Mouse (Mus musculus): ENCODE results near the gene Slc2a6.
A peak's percentile ranks its signal among the peaks of the same experiment; 100 is the strongest.

Gene Slc2a6

DNA sequence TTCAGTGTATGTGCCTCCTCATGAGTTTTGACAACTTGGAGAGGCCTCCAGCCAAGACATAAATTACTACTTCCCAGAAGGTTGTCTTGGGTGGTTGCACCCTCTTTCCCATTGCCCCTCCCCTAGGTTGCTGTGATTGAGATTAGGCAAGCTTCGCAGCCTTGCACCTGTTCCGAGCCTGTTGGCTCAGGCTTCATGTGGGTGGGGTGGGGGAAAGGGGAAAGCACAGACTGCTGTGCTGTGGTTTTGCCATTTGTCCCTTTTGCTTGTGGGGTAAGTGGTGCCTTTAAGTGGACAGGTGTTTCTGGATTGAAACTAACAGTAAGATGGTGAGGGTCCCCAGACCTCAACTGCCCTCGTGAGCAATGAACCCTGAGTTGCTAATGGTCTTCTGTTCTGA lies 8.2 kb upstream of the Slc2a6 start:
- DNase-seq (ENCODE audit: extremely low spot score, low spot score), result no peak

DNA sequence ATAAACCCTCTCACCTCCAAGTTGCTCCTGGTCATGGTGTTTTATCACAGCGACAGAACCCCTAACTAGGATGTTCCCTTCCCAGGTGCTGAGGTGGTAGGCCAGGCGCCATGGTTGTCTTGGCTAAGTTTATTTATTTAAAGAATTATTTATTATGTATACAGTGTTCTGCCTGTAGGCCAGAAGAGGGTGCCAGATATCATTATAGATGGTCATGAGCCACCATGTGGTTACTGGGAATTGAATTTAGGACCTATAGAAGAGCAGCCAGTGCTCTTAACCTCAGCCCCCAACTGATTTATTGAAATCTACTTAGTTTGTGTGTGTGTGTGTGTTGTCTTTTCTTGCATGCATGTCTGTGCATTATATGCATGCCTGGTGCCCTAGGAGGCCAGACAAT lies 4.6 kb upstream of the Slc2a6 start:
- DNase-seq (ENCODE audit: extremely low spot score, low spot score), result no peak

GRCm38 (mm10) chr2:27028437-27029015 lies 728 bp upstream of the Slc2a6 start:
- DNase-seq (ENCODE audit: extremely low spot score, low spot score), result no peak

- DNase-seq (ENCODE audit: extremely low spot score, low spot score), result no peak
These were observed 761 bp downstream of the Slc2a6 start for GRCm38 (mm10) chr2:27026857-27027617.

DNA sequence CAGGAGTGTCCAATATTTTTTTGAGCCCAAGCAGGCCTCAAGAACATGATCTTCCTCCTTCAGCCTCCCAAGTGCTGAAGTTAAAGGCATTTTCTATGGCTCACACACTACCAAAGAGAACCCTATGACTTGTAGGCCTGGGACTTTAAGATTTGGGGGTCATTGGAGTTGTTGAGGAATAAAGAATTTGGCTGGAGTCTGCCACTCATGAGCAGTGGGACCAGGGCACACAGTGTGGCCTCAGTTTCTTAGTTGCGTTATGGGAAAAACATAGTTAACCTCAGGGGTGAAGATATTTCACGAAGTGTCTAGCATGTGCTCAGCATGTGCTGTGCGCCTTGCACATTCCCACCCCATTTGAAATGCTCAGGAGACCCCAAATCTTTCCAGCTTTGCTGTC lies 1.5 kb downstream of the Slc2a6 start:
- no peak for DNase-seq (ENCODE audit: extremely low spot score, low spot score)

GRCm38 (mm10) chr2:27025545-27025944 lies 2.3 kb downstream of the Slc2a6 start:
- DNase-seq (ENCODE audit: extremely low spot score, low spot score), result no peak

- no peak for DNase-seq (ENCODE audit: extremely low spot score, low spot score)
These were observed 3.7 kb downstream of the Slc2a6 start for GRCm38 (mm10) chr2:27024136-27024535.

GRCm38 (mm10) chr2:27022612-27023011 lies 5.2 kb downstream of the Slc2a6 start:
- DNase-seq (ENCODE audit: extremely low spot score, low spot score), result no peak

- no peak for DNase-seq (ENCODE audit: extremely low spot score, low spot score)
These were observed 6.7 kb downstream of the Slc2a6 start for GRCm38 (mm10) chr2:27021103-27021502.

GRCm38 (mm10) chr2:27019530-27019929 lies 8.3 kb downstream of the Slc2a6 start:
- no peak for DNase-seq (ENCODE audit: extremely low spot score, low spot score)

GRCm38 (mm10) chr2:27017802-27018201 lies 10.0 kb downstream of the Slc2a6 start:
- DNase-seq (ENCODE audit: extremely low spot score, low spot score), result peak; percentile 69

DNA sequence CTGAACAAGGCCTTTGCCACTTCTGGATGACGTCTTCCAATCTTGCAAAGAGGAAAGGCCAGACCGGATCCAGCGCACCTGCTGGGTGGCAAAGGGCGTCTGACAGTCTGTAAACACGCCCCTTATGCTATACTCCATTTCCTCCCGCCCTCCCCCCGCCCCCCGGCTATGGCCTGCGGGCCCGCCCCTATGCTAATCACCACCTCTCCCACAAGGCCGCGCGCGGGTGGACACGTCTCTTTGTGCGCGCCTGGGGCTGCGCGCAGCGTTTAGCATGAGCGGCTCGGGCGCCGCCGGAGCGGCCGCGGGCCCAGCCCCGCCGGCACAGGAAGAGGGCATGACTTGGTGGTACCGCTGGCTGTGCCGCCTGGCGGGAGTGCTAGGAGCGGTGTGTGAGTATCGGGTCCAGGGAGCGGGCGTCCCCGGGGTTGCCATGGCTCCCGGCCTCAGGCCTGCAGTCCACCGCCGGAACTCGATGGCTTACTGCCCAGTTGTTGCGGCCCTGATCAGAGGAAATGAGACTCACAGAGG lies 18.0 kb downstream of the Slc2a6 start, which contains the start of gene Cacfd1:
Gene Cacfd1 (plus strand): TSS at position 213 of the 531 bp plus-strand sequence.
- peak; percentile 92 for DNase-seq (ENCODE audit: extremely low spot score, low spot score)

- DNase-seq (ENCODE audit: extremely low spot score, low spot score), result no peak
These were observed 20.1 kb downstream of the Slc2a6 start for GRCm38 (mm10) chr2:27007701-27008100.

GRCm38 (mm10) chr2:27006255-27006654 lies 21.5 kb downstream of the Slc2a6 start:
- DNase-seq (ENCODE audit: extremely low spot score, low spot score), result no peak

DNA sequence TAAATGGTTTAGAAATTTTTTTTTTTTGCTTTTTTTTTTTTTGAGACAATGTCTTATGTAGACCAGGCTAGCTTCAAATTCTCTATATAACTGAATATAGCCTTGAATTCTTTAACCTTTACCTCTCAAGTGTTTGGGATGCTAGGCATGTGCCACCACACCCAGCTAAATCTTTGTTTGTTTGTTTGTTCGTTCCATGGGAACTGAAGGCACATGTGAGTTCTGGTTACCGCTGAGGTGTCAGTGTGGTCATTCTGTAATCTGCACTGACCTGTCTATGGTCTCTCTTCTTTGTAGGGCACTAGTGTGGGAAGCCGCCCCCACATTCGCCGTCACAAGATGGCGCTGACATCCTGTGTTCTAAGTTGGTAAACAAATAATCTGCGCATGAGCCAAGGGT lies 29.8 kb downstream of the Slc2a6 start:
- no peak for DNase-seq (ENCODE audit: extremely low spot score, low spot score)

DNA sequence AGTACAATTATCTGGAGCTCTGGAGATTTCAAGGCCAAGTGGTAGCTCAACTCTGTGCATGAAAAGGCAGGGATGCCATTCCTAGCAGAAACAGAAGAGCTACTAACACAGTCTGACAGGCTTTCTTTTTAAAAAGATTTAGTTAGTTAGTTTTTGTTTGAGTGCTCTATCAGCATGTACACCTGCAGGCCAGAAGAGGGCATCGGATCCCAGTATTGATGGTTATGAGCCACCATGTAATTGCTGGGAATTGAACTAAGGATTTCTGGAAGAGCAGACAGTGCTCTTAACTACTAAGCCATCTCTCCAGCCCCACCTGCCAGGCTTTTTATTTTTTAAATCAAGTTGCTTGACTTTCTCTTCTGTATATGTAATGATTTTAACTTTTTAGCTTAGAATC lies 30.3 kb downstream of the Slc2a6 start:
- DNase-seq (ENCODE audit: extremely low spot score, low spot score), result no peak

GRCm38 (mm10) chr2:26993936-26994335 lies 33.9 kb downstream of the Slc2a6 start:
- DNase-seq (ENCODE audit: extremely low spot score, low spot score), result no peak

DNA sequence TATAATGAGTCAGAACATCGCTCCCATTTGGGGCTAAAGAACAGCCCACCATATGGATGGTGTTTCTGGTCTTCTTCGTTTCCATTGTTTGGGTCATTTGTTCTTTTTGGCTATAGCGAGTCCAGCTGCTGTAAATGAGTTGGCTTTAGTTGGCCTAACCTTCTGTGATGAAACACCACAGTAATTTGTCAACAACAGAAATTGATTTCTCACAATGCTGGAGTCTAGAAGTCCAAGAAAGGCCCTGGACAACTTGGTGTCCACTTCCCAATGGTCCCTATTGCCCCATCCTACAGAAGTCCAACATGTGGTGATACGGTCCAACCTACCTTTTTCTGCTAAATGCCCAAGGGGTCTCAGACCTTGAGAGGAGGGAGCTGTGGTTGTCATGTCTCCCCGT lies 43.2 kb downstream of the Slc2a6 start:
- no peak for DNase-seq (ENCODE audit: extremely low spot score, low spot score)

DNA sequence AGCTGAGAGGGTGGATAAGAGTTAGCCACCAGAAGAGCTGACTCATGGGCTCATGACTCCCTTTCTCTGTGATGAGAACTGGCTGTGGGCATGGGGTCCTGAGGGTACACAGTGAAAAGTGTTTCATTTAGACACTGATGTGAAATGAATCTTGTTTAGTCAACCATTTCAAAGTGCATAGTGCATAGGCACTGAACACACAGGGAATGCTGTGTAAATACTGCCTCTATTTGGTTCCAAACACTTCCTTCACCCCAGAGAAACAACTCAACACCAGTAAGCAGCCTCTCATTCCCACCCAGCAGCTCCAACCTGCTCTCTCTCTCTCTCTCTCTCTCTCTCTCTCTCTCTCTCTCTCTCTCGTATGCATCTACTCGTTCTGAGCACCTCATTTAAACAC lies 43.6 kb downstream of the Slc2a6 start:
- no peak for DNase-seq (ENCODE audit: extremely low spot score, low spot score)

- DNase-seq (ENCODE audit: extremely low spot score, low spot score), result no peak
These were observed 47.4 kb downstream of the Slc2a6 start for GRCm38 (mm10) chr2:26980361-26980760.

GRCm38 (mm10) chr2:26973960-26974359 lies 53.8 kb downstream of the Slc2a6 start:
- DNase-seq (ENCODE audit: extremely low spot score, low spot score), result no peak

- no peak for DNase-seq (ENCODE audit: extremely low spot score, low spot score)
These were observed 54.7 kb downstream of the Slc2a6 start, which contains the start of gene Adamts13 for GRCm38 (mm10) chr2:26973116-26973515. Adamts13 (plus strand) TSS chr2:26973416.

Data from neural tube, embryonic 10.5 days (tissue).